Mouse (Mus musculus): ENCODE measurements around the gene Pxmp4.

DNA sequence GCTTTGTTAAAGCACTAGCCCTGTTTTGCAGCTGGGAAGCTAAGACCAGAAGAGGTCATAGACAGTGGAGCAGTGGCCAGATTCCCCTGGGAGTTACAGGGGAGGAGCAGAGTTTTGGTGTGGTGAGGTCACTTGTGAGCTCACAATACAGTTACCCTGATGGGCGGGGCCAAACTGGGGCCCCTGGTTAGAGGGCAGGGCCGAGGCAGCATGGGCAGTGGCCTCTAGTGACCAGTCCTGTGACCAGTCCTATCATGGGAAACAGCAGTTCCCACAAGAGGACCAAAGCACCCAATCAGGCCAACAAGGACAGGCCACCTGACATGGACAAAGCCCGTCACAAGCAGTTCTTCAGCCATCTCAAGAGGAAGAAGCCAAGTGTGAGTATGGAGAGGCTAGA is 54.8 kb downstream of the Pxmp4 start:
- TF ChIP-seq GATA1 (IDR thresholded peaks at IDR 0.05; ENCODE audit: low read length) (no peak), TAL1 (IDR thresholded peaks at IDR 0.05; ENCODE audit: low read length) (no peak)
